Mouse (Mus musculus) CH12.LX (cell line): Measurements from ENCODE around the gene Upp2. TPM values are rescaled to one million over a fixed set of nuclear protein-coding genes. Genes with fewer than 3 reads are reported as not detected.

ENCODE experiments used
- DNase-seq: peaks from one replicate; pipeline ENCODE4 v3.0.0-alpha.2; 2013; ENCODE audit errors: extremely low read depth
- H3K27ac ChIP-seq: 2 replicates; pipeline ENCODE4 v1.5.1; 2012; ENCODE audit warnings: low read depth, mild to moderate bottlenecking, control low read depth, moderate library complexity; ENCODE audit not compliant: insufficient read depth
- H3K27me3 ChIP-seq: replicated peaks from 2 replicates; pipeline ENCODE3; 2012; ENCODE audit warnings: inconsistent platforms
- H3K36me3 ChIP-seq, 2 experiments: replicated peaks in 1 of 2; 2 replicates each; pipeline versions ENCODE3 to v1.6.1; 2012; ENCODE audit warnings: inconsistent platforms in 1 of 2, low read length in 1 of 2, mild to moderate bottlenecking in 1 of 2, mixed read lengths in 1 of 2, moderate library complexity in 1 of 2; ENCODE audit not compliant: control insufficient read depth in 1 of 2, insufficient read depth in 1 of 2
- H3K4me1 ChIP-seq, 2 experiments: 2 replicates each; pipeline ENCODE4 v1.6.1; 2012; ENCODE audit warnings: inconsistent platforms in 1 of 2, moderate library complexity in 1 of 2; ENCODE audit not compliant: insufficient read depth in 2 of 2, control insufficient read depth in 1 of 2
- H3K4me2 ChIP-seq: 2 replicates; pipeline ENCODE4 v1.6.1; 2012; ENCODE audit warnings: low read depth, mild to moderate bottlenecking, control low read depth; ENCODE audit not compliant: poor library complexity, insufficient read depth, severe bottlenecking
- H3K4me3 ChIP-seq, 3 experiments: fragments of 150-350 bp in 1 of 3; sonication (generic) in 1 of 3; replicated peaks in 1 of 3; 2 replicates each; pipeline versions ENCODE3 to v1.5.1; 2011 to 2012; ENCODE audit warnings: low read depth in 2 of 3, low read length in 2 of 3, mild to moderate bottlenecking in 2 of 3, moderate library complexity in 2 of 3, control low read depth in 1 of 3, improper control_type of control experiment in 1 of 3, inconsistent platforms in 1 of 3, mixed read lengths in 1 of 3; ENCODE audit not compliant: poor library complexity in 1 of 3
- H3K79me2 ChIP-seq: replicated peaks from 2 replicates; pipeline ENCODE4 v1.6.1; 2012; ENCODE audit warnings: mild to moderate bottlenecking, moderate library complexity; ENCODE audit not compliant: control insufficient read depth, poor library complexity, insufficient read depth, severe bottlenecking; ENCODE audit errors: extremely low read depth
- H3K9ac ChIP-seq: 2 replicates; pipeline ENCODE4 v1.6.1; 2012; ENCODE audit warnings: low read depth, mild to moderate bottlenecking, control low read depth, moderate library complexity; ENCODE audit not compliant: insufficient read depth
- H3K9me3 ChIP-seq: replicated peaks from 2 replicates; pipeline ENCODE3; 2012; ENCODE audit warnings: low read length, inconsistent platforms, mixed read lengths
- BHLHE40 ChIP-seq: IDR thresholded peaks from 2 replicates; pipeline ENCODE4 v1.6.1; 2011; ENCODE audit warnings: mild to moderate bottlenecking, low read depth, low read length, improper control_type of control experiment
- CHD1 ChIP-seq: IDR thresholded peaks from 2 replicates; pipeline ENCODE4 v1.6.1; 2012; ENCODE audit warnings: low read depth, low read length, improper control_type of control experiment, inconsistent platforms
- CTCF ChIP-seq, 2 experiments: IDR thresholded peaks in 1 of 2; conservative IDR thresholded peaks in 1 of 2; 2 replicates each; pipeline ENCODE4 v1.5.1; 2011 to 2012; ENCODE audit warnings: low read depth in 2 of 2, low read length in 2 of 2, improper control_type of control experiment in 1 of 2, inconsistent platforms in 1 of 2, mild to moderate bottlenecking in 1 of 2, moderate library complexity in 1 of 2
- E2F4 ChIP-seq: IDR thresholded peaks from 2 replicates; pipeline ENCODE4 v1.6.1; 2011; ENCODE audit warnings: low read depth, low read length, improper control_type of control experiment; ENCODE audit not compliant: insufficient replicate concordance
- EP300 ChIP-seq: IDR thresholded peaks from 2 replicates; pipeline ENCODE4 v1.6.1; 2011; ENCODE audit warnings: low read length, improper control_type of control experiment
- ETS1 ChIP-seq: conservative IDR thresholded peaks from 2 replicates; pipeline ENCODE4 v1.6.1; 2012; ENCODE audit warnings: low read depth, mild to moderate bottlenecking, inconsistent platforms, low read length, improper control_type of control experiment, moderate library complexity
- JUN ChIP-seq: IDR thresholded peaks from 2 replicates; pipeline ENCODE4 v1.6.1; 2011; ENCODE audit warnings: low read depth, mild to moderate bottlenecking, low read length, improper control_type of control experiment, moderate library complexity; ENCODE audit not compliant: insufficient read depth
- JUND ChIP-seq: conservative IDR thresholded peaks from 2 replicates; pipeline ENCODE4 v1.6.1; 2011; ENCODE audit warnings: low read depth, low read length, improper control_type of control experiment
- KAT2A ChIP-seq: IDR thresholded peaks from 2 replicates; pipeline ENCODE4 v1.6.1; 2012; ENCODE audit warnings: low read length, improper control_type of control experiment, inconsistent platforms; ENCODE audit not compliant: insufficient replicate concordance
- MAFK ChIP-seq: IDR thresholded peaks from 2 replicates; pipeline ENCODE4 v1.6.1; 2011; ENCODE audit warnings: low read length, improper control_type of control experiment; ENCODE audit not compliant: insufficient replicate concordance
- MAX ChIP-seq: IDR thresholded peaks from 2 replicates; pipeline ENCODE4 v1.6.1; 2011; ENCODE audit warnings: low read length, improper control_type of control experiment
- MXI1 ChIP-seq: IDR thresholded peaks from 2 replicates; pipeline ENCODE4 v1.6.1; 2011; ENCODE audit warnings: mild to moderate bottlenecking, low read depth, low read length, improper control_type of control experiment
- MYC ChIP-seq: IDR thresholded peaks from 2 replicates; pipeline ENCODE4 v1.6.1; 2011; ENCODE audit warnings: low read depth, mild to moderate bottlenecking, improper control_type of control experiment, low read length
- NELFE ChIP-seq: IDR thresholded peaks from 2 replicates; pipeline ENCODE4 v1.6.1; 2011; ENCODE audit warnings: low read depth, low read length, improper control_type of control experiment
- PAX5 ChIP-seq: IDR thresholded peaks from 2 replicates; pipeline ENCODE4 v1.6.1; 2012; ENCODE audit warnings: low read length, inconsistent platforms, mixed read lengths
- POLR2A ChIP-seq: IDR thresholded peaks from 2 replicates; pipeline ENCODE4 v1.6.1; 2011; ENCODE audit warnings: low read depth, mild to moderate bottlenecking, improper control_type of control experiment, low read length
- POLR2AphosphoS2 ChIP-seq: IDR thresholded peaks from 2 replicates; pipeline ENCODE4 v1.6.1; 2011; ENCODE audit warnings: low read depth, low read length, improper control_type of control experiment
- RAD21 ChIP-seq: IDR thresholded peaks from 2 replicates; pipeline ENCODE4 v1.6.1; 2011; ENCODE audit warnings: low read depth, mild to moderate bottlenecking, low read length, improper control_type of control experiment, moderate library complexity
- RCOR1 ChIP-seq: conservative IDR thresholded peaks from 2 replicates; pipeline ENCODE4 v1.6.1; 2012; ENCODE audit warnings: low read depth, mild to moderate bottlenecking, inconsistent platforms, low read length, improper control_type of control experiment
- SIN3A ChIP-seq: IDR thresholded peaks from 2 replicates; pipeline ENCODE4 v1.6.1; 2012; ENCODE audit warnings: low read length, improper control_type of control experiment, inconsistent platforms
- SMC3 ChIP-seq: IDR thresholded peaks from 2 replicates; pipeline ENCODE4 v1.6.1; 2011; ENCODE audit warnings: low read depth, low read length, improper control_type of control experiment
- TBP ChIP-seq: conservative IDR thresholded peaks from 2 replicates; pipeline ENCODE4 v1.6.1; 2011; ENCODE audit warnings: low read depth, low read length, improper control_type of control experiment
- TCF12 ChIP-seq: IDR thresholded peaks from 2 replicates; pipeline ENCODE4 v1.6.1; 2014; ENCODE audit warnings: low read depth, mild to moderate bottlenecking, inconsistent platforms, low read length, improper control_type of control experiment
- UBTF ChIP-seq: IDR thresholded peaks from 2 replicates; pipeline ENCODE4 v1.6.1; 2012; ENCODE audit warnings: low read depth, mild to moderate bottlenecking, inconsistent platforms, low read length, improper control_type of control experiment, moderate library complexity
- USF1 ChIP-seq: IDR thresholded peaks from 2 replicates; pipeline ENCODE4 v1.6.1; 2014; ENCODE audit warnings: low read depth, mild to moderate bottlenecking, inconsistent platforms, low read length, improper control_type of control experiment
- ZC3H11A ChIP-seq: IDR thresholded peaks from 2 replicates; pipeline ENCODE4 v1.6.1; 2012; ENCODE audit warnings: low read depth, mild to moderate bottlenecking, inconsistent platforms, low read length, improper control_type of control experiment
- ZKSCAN1 ChIP-seq: IDR thresholded peaks from 2 replicates; pipeline ENCODE4 v1.6.1; 2012; ENCODE audit warnings: low read depth, inconsistent platforms, low read length, improper control_type of control experiment, borderline replicate concordance
- ZNF384 ChIP-seq: IDR thresholded peaks from 2 replicates; pipeline ENCODE4 v1.6.1; 2012; ENCODE audit warnings: low read depth, low read length, improper control_type of control experiment, inconsistent platforms
- dilution Hi-C: fragments of 300-500 bp; cut with MboI; formaldehyde crosslinking; loops from 2 replicates; pipeline ENCODE4 v1.14.3; 2020; ENCODE audit warnings: low sequenced_read_pairs; ENCODE audit not compliant: extremely low pct_unique_long_range_greater_than_20kb, extremely low pct_ligation_motif_present
- in situ Hi-C: fragments of 300-500 bp; cut with MboI; formaldehyde crosslinking; loops from 3 replicates; pipeline ENCODE4 v1.14.3; 2019; ENCODE audit warnings: low sequenced_read_pairs, low pct_ligation_motif_present, low pct_unique_long_range_greater_than_20kb, mixed read lengths
- polyA plus RNA-seq: library from polyadenylated mRNA; unstranded; fragments of >175 nt; gene quantifications from 2 replicates; pipeline ENCODE4 v1.2.1, GENCODE M21; 2012; ENCODE audit warnings: low read depth; ENCODE audit not compliant: insufficient read length
- total RNA-seq, 2 experiments: library from RNA; depleted of rRNA; stranded (reverse); fragments of 300-350 nt in 1 of 2; fragments of >200 nt in 1 of 2; gene quantifications; 2 replicates each; pipeline ENCODE4 v1.2.3; 2012 to 2014

The Upp2 gene
- total and polyA plus RNA-seq, 3 experiments = not detected

GRCm38 (mm10) chr2:58660591-58660990 lies 93.5 kb downstream of the Upp2 start:
- H3K79me2 ChIP-seq = no peaks in the 10 kb centered on the region
- no peak overlapping the region for H3K4me3 ChIP-seq
- dilution Hi-C loops (no loop called here), in situ Hi-C loops (loop anchor here (10.0 to 25.0 kb wide), 2 partner anchors 186 to 623 kb away; partner anchors contain the start of gene Gm17409)
- H3K9ac ChIP-seq = no peak overlapping the region
- no peak for DNase-seq
- no peaks in the 10 kb centered on the region for H3K4me1 ChIP-seq
- peaks cover 26% of the 10 kb centered on the region for H3K9me3 ChIP-seq
- TF ChIP-seq TCF12 (no peak), TBP (no peak), SMC3 (no peak), MYC (no peak), EP300 (no peak), ETS1 (no peak), POLR2A (no peak), RCOR1 (no peak), POLR2AphosphoS2 (no peak), MAX (no peak), CHD1 (no peak), UBTF (no peak), MXI1 (no peak), SIN3A (no peak), KAT2A (no peak), USF1 (no peak), ZNF384 (no peak), MAFK (no peak), CTCF (conservative IDR thresholded peaks at IDR 0.05 in 1 of 2, IDR thresholded peaks at IDR 0.05 in 1 of 2; ENCODE audit: low read depth in 2 of 2, low read length in 2 of 2) (no peak), JUN (no peak)
- H3K27me3 ChIP-seq = no peaks in the 10 kb centered on the region
- H3K27ac ChIP-seq = no peak overlapping the region
- no peaks in the 10 kb centered on the region for H3K36me3 ChIP-seq
- H3K4me2 ChIP-seq = no peak overlapping the region

GRCm38 (mm10) chr2:58661116-58661515 lies 94.0 kb downstream of the Upp2 start:
- in situ Hi-C loops (loop anchor here (10.0 to 25.0 kb wide), 2 partner anchors 186 to 624 kb away; partner anchors contain the start of gene Gm17409), dilution Hi-C loops (no loop called here)
- Histone ChIP-seq H3K36me3 (no peaks in the 10 kb centered on the region), H3K27ac (no peak overlapping the region), H3K9ac (no peak overlapping the region), H3K27me3 (no peaks in the 10 kb centered on the region), H3K79me2 (no peaks in the 10 kb centered on the region), H3K4me1 (no peaks in the 10 kb centered on the region), H3K4me2 (no peak overlapping the region), H3K9me3 (peaks cover 26% of the 10 kb centered on the region), H3K4me3 (no peak overlapping the region)
- no peak for DNase-seq
- TF ChIP-seq ZNF384 (no peak), CTCF (conservative IDR thresholded peaks at IDR 0.05 in 1 of 2, IDR thresholded peaks at IDR 0.05 in 1 of 2; ENCODE audit: low read depth in 2 of 2, low read length in 2 of 2) (no peak), MYC (no peak), E2F4 (no peak), UBTF (no peak), PAX5 (no peak), USF1 (no peak), JUND (no peak), NELFE (no peak), ZC3H11A (no peak), EP300 (no peak), ZKSCAN1 (no peak), TBP (no peak), KAT2A (no peak), RAD21 (no peak), POLR2A (no peak), BHLHE40 (no peak)
